Mouse (Mus musculus) embryonic facial prominence, embryonic 10.5 days (tissue): Measurements from ENCODE around the gene Leap2. TPM values are rescaled to one million over a fixed set of nuclear protein-coding genes. Genes with fewer than 3 reads are reported as not detected.

Experiments used
- DNase-seq: peaks from one replicate; pipeline ENCODE4 v3.0.0-alpha.2; 2017; ENCODE audit warnings: low spot score
- H3K27ac ChIP-seq: fragments of 300-500 bp; sonication (generic); replicated peaks from 2 replicates; pipeline ENCODE4 v1.5.1; 2016; ENCODE audit warnings: mild to moderate bottlenecking
- H3K27me3 ChIP-seq: fragments of 300-500 bp; sonication (generic); replicated peaks from 2 replicates; pipeline ENCODE4 v1.6.1; 2016; ENCODE audit warnings: low read depth, mild to moderate bottlenecking; ENCODE audit not compliant: poor library complexity, severe bottlenecking
- H3K36me3 ChIP-seq: fragments of 300-500 bp; sonication (generic); replicated peaks from 2 replicates; pipeline ENCODE4 v1.6.1; 2016; ENCODE audit warnings: mild to moderate bottlenecking, moderate library complexity
- H3K4me1 ChIP-seq: fragments of 300-500 bp; sonication (generic); 2 replicates; pipeline ENCODE4 v1.6.1; 2016
- H3K4me3 ChIP-seq: fragments of 300-500 bp; sonication (generic); 2 replicates; pipeline ENCODE4 v1.5.1; 2016; ENCODE audit warnings: mild to moderate bottlenecking, moderate library complexity
- H3K9me3 ChIP-seq: fragments of 300-500 bp; sonication (generic); 2 replicates; pipeline ENCODE4 v1.6.1; 2016; ENCODE audit warnings: mild to moderate bottlenecking
- WGBS: fragments of 180-500 bp; shearing (Covaris S2); methylation state at CpG from one replicate; pipeline ENCODE4 v1.1.7; 2016; 5-methylcytosine and 5-hydroxymethylcytosine counted together
- polyA plus RNA-seq: library from polyadenylated mRNA; unstranded; fragments of >200 nt; fragmentation: Nextera tagmentation; extraction: Ambion mirVana; gene quantifications from 2 replicates; pipeline ENCODE4 v1.2.1, GENCODE M21; 2016

Gene Leap2
- polyA plus RNA-seq = not detected in 2 replicates

GRCm38 (mm10) chr11:53423036-53423435, at the start of gene Leap2:
Leap2 (minus strand) TSS chr11:53423170.
- Histone ChIP-seq H3K4me1 (no peaks in the 10 kb centered on the region), H3K36me3 (peaks cover 49% of the 10 kb centered on the region)
- whole genome bisulfite sequencing = 92% methylated on average over 4 of the region's 4 CpGs

GRCm38 (mm10) chr11:53472709-53473108, 49.7 kb upstream of the Leap2 start:
- Histone ChIP-seq H3K9me3 (no peaks in the 10 kb centered on the region), H3K4me3 (no peak overlapping the region), H3K36me3 (no peaks in the 10 kb centered on the region), H3K4me1 (peaks cover 35% of the 10 kb centered on the region), H3K27ac (no peak overlapping the region), H3K27me3 (peaks cover 98% of the 10 kb centered on the region)
- DNase-seq = no peak
- 81% methylated on average over 3 of the region's 3 CpGs for WGBS

More at GRCm38 (mm10) chr11:53423036-53423435, at the start of gene Leap2:
- no peak within 1 kb of the TSS for H3K27ac ChIP-seq
- no peaks in the 10 kb centered on the region for H3K9me3 ChIP-seq
- no peak within 1 kb of the TSS for H3K4me3 ChIP-seq
- no peak for DNase-seq
- H3K27me3 ChIP-seq = no peaks in the 10 kb centered on the region

GRCm38 (mm10) chr11:53469968-53470695, 47.2 kb upstream of the Leap2 start, which contains the start of gene Gm9837:
Gm9837 (minus strand) TSS chr11:53470479.
- no peak within 1 kb of the TSS for H3K27ac ChIP-seq
- peak within 1 kb of the TSS; percentile 42 for H3K4me3 ChIP-seq
- peak; percentile 92 for DNase-seq
- H3K27me3 ChIP-seq = peaks cover 98% of the 10 kb centered on the region
- 4% methylated on average over 29 of the region's 29 CpGs for WGBS
- no peaks in the 10 kb centered on the region for H3K9me3 ChIP-seq
- H3K4me1 ChIP-seq = peaks cover 34% of the 10 kb centered on the region
- no peaks in the 10 kb centered on the region for H3K36me3 ChIP-seq

GRCm38 (mm10) chr11:53469294-53469967, 46.5 kb upstream of the Leap2 start:
- H3K36me3 ChIP-seq = no peaks in the 10 kb centered on the region
- H3K9me3 ChIP-seq = no peaks in the 10 kb centered on the region
- H3K4me3 ChIP-seq = peak overlapping the region; percentile 42
- DNase-seq = no peak
- H3K4me1 ChIP-seq = peaks cover 33% of the 10 kb centered on the region
- H3K27ac ChIP-seq = no peak overlapping the region
- WGBS = 26% methylated on average over 16 of the region's 16 CpGs
- peaks cover 98% of the 10 kb centered on the region for H3K27me3 ChIP-seq

- peak overlapping the region; percentile 45 for H3K27ac ChIP-seq
- peak overlapping the region; percentile 51 for H3K4me3 ChIP-seq
- H3K36me3 ChIP-seq = no peaks in the 10 kb centered on the region
- no peaks in the 10 kb centered on the region for H3K9me3 ChIP-seq
- peaks cover 99% of the 10 kb centered on the region for H3K27me3 ChIP-seq
- WGBS = 4% methylated on average over 40 of the region's 40 CpGs
- DNase-seq = peak; percentile 88
- H3K4me1 ChIP-seq = peaks cover 50% of the 10 kb centered on the region
Measured at GRCm38 (mm10) chr11:53466231-53466971, 43.4 kb upstream of the Leap2 start.

- H3K27ac ChIP-seq = no peak overlapping the region; the same call in 1 of the 2 replicates
- peak; percentile 63 for DNase-seq
- 6% methylated on average over 55 of the region's 55 CpGs for WGBS
- peaks cover 28% of the 10 kb centered on the region for H3K4me1 ChIP-seq
- no peaks in the 10 kb centered on the region for H3K36me3 ChIP-seq
- H3K9me3 ChIP-seq = no peaks in the 10 kb centered on the region
- H3K4me3 ChIP-seq = peak overlapping the region; percentile 58
- H3K27me3 ChIP-seq = peaks cover 97% of the 10 kb centered on the region
Measured at GRCm38 (mm10) chr11:53463551-53464424, 40.8 kb upstream of the Leap2 start.

GRCm38 (mm10) chr11:53461727-53462126, 38.8 kb upstream of the Leap2 start:
- WGBS = 24% methylated on average over 5 of the region's 5 CpGs
- no peak overlapping the region for H3K27ac ChIP-seq
- H3K4me1 ChIP-seq = peaks cover 35% of the 10 kb centered on the region
- H3K27me3 ChIP-seq = peaks cover 98% of the 10 kb centered on the region
- no peak for DNase-seq
- no peaks in the 10 kb centered on the region for H3K9me3 ChIP-seq
- no peaks in the 10 kb centered on the region for H3K36me3 ChIP-seq
- H3K4me3 ChIP-seq = 0 out of 2 replicates have a peak overlapping the region, but pooled peaks have one; percentile 8

- 89% methylated on average over 3 of the region's 3 CpGs for WGBS
- H3K9me3 ChIP-seq = no peaks in the 10 kb centered on the region
- H3K4me1 ChIP-seq = peaks cover 33% of the 10 kb centered on the region
- no peaks in the 10 kb centered on the region for H3K36me3 ChIP-seq
- no peak overlapping the region for H3K27ac ChIP-seq
- peaks cover 96% of the 10 kb centered on the region for H3K27me3 ChIP-seq
- no peak overlapping the region for H3K4me3 ChIP-seq
- DNase-seq = no peak
Measured at GRCm38 (mm10) chr11:53460192-53460591, 37.2 kb upstream of the Leap2 start.

- peaks cover 92% of the 10 kb centered on the region for H3K27me3 ChIP-seq
- no peak overlapping the region for H3K27ac ChIP-seq
- H3K9me3 ChIP-seq = no peaks in the 10 kb centered on the region
- no peak for DNase-seq
- H3K4me3 ChIP-seq = no peak overlapping the region
- WGBS = 70% methylated on average over 3 of the region's 3 CpGs
- H3K4me1 ChIP-seq = peaks cover 33% of the 10 kb centered on the region
- H3K36me3 ChIP-seq = no peaks in the 10 kb centered on the region
Measured at GRCm38 (mm10) chr11:53458996-53459395, 36.0 kb upstream of the Leap2 start.

- Histone ChIP-seq H3K27ac (peak overlapping the region; percentile 78), H3K4me3 (peak overlapping the region; percentile 68), H3K9me3 (no peaks in the 10 kb centered on the region), H3K36me3 (no peaks in the 10 kb centered on the region), H3K27me3 (peaks cover 76% of the 10 kb centered on the region), H3K4me1 (peaks cover 22% of the 10 kb centered on the region)
- DNase-seq = no peak
- 3% methylated on average over 29 of the region's 29 CpGs for WGBS
Measured at GRCm38 (mm10) chr11:53457372-53457954, 34.5 kb upstream of the Leap2 start.

- H3K27ac ChIP-seq = peak within 1 kb of the TSS; percentile 78
- 3% methylated on average over 42 of the region's 42 CpGs for WGBS
- H3K9me3 ChIP-seq = no peaks in the 10 kb centered on the region
- H3K27me3 ChIP-seq = peaks cover 69% of the 10 kb centered on the region
- DNase-seq = peak; percentile 85
- peak within 1 kb of the TSS; percentile 68 for H3K4me3 ChIP-seq
- H3K4me1 ChIP-seq = peaks cover 18% of the 10 kb centered on the region
- H3K36me3 ChIP-seq = no peaks in the 10 kb centered on the region
Measured at GRCm38 (mm10) chr11:53456474-53457371, 33.8 kb upstream of the Leap2 start, which contains the start of the genes Gm10447 and Shroom1. Gm10447 (minus strand) TSS chr11:53457110. Shroom1 (plus strand) TSS chr11:53457205.
